Mouse (Mus musculus) layer of hippocampus, postnatal 25 days (tissue): ENCODE results near the gene Gm28053. TPM values are rescaled to one million over a fixed set of nuclear protein-coding genes. Genes with fewer than 3 reads are reported as not detected.

Experiments used
- DNase-seq, 2 experiments: peaks; one replicate each; pipeline ENCODE4 v3.0.0; 2022; ENCODE audit warnings: mixed read lengths in 2 of 2, low spot score in 1 of 2; ENCODE audit errors: extremely low spot score in 1 of 2
- total RNA-seq, 2 experiments: library from RNA; stranded (reverse); gene quantifications; 2 replicates each; pipeline ENCODE4 v1.2.3; 2021

Gm28053 gene
- total RNA-seq, 2 experiments from 2014 or later = 1.1 TPM; not detected in 1

- DNase-seq = no peak
Measured at GRCm38 (mm10) chr6:48687077-48687476, 31.3 kb upstream of the Gm28053 start.

GRCm38 (mm10) chr6:48689320-48689719 is 29.1 kb upstream of the Gm28053 start:
- DNase-seq = no peak

- no peak for DNase-seq
Measured at GRCm38 (mm10) chr6:48692962-48693361, 25.4 kb upstream of the Gm28053 start.

- DNase-seq = no peak
Measured at GRCm38 (mm10) chr6:48696830-48697554, 21.4 kb upstream of the Gm28053 start.

- DNase-seq = no peak
Measured at GRCm38 (mm10) chr6:48697555-48697930, 20.9 kb upstream of the Gm28053 start.

GRCm38 (mm10) chr6:48698066-48698856 is 20.1 kb upstream of the Gm28053 start:
- no peak for DNase-seq

- DNase-seq = no peak
Measured at GRCm38 (mm10) chr6:48698888-48699287, 19.5 kb upstream of the Gm28053 start.

GRCm38 (mm10) chr6:48700251-48701075 is 17.9 kb upstream of the Gm28053 start:
- DNase-seq = no peak

GRCm38 (mm10) chr6:48702146-48702545 is 16.3 kb upstream of the Gm28053 start:
- no peak for DNase-seq

- no peak for DNase-seq
Measured at GRCm38 (mm10) chr6:48702601-48703000, 15.8 kb upstream of the Gm28053 start.

GRCm38 (mm10) chr6:48704146-48704545 is 14.3 kb upstream of the Gm28053 start:
- DNase-seq = no peak

- DNase-seq = no peak
Measured at GRCm38 (mm10) chr6:48706130-48706529, 12.3 kb upstream of the Gm28053 start.

- no peak for DNase-seq
Measured at GRCm38 (mm10) chr6:48720326-48720725, 1.9 kb downstream of the Gm28053 start.

- DNase-seq = no peak
Measured at GRCm38 (mm10) chr6:48723468-48723867, 5.1 kb downstream of the Gm28053 start.

- DNase-seq = no peak
Measured at GRCm38 (mm10) chr6:48725476-48725875, 7.1 kb downstream of the Gm28053 start.

GRCm38 (mm10) chr6:48727761-48728160 is 9.4 kb downstream of the Gm28053 start:
- DNase-seq = no peak

- no peak for DNase-seq
Measured at GRCm38 (mm10) chr6:48732864-48733304, 14.5 kb downstream of the Gm28053 start.

GRCm38 (mm10) chr6:48733660-48734059 is 15.3 kb downstream of the Gm28053 start:
- no peak for DNase-seq

GRCm38 (mm10) chr6:48737053-48737452 is 18.6 kb downstream of the Gm28053 start:
- no peak for DNase-seq

GRCm38 (mm10) chr6:48737688-48738087 is 19.3 kb downstream of the Gm28053 start:
- no peak for DNase-seq
